ENCODE assay signal across 8 mouse cellular contexts in genomic region chr4:129877967-129878655, GRCm38 (mm10). TPM values are rescaled to one million over a fixed set of nuclear protein-coding genes. Genes with fewer than 3 reads are reported as not detected.
A peak's percentile ranks its signal among the peaks of the same experiment; 100 is the strongest.
DNase-seq lines count a peak whose midpoint lies in the region; ATAC-seq and TF ChIP-seq lines count a peak whose summit lies in the region.

No protein-coding gene starts in this region.

- ATAC-seq in heart, postnatal 0 days (ENCODE audit: insufficient read depth, low read depth) = no peak
- ATAC-seq in midbrain, embryonic 13.5 days = no peak

- H3K4me3 ChIP-seq in heart, postnatal 0 days (ENCODE audit: low read depth, low read length) = peak overlapping the region; percentile 39
- peak overlapping the region; percentile 51 for H3K4me3 ChIP-seq in embryonic facial prominence, embryonic 10.5 days
- H3K4me3 ChIP-seq in midbrain, embryonic 13.5 days (replicated peaks) = no peak overlapping the region

- no peaks in the 10 kb centered on the region for H3K36me3 ChIP-seq in heart, postnatal 0 days (replicated peaks; ENCODE audit: control insufficient read depth, insufficient read depth, low read length)
- no peaks in the 10 kb centered on the region for H3K36me3 ChIP-seq in embryonic facial prominence, embryonic 10.5 days (replicated peaks)
- no peaks in the 10 kb centered on the region for H3K36me3 ChIP-seq in midbrain, embryonic 13.5 days

- WGBS in heart, postnatal 0 days = 66% methylated on average over 11 of the region's 11 CpGs
- 65% methylated on average over 11 of the region's 11 CpGs for WGBS in embryonic facial prominence, embryonic 10.5 days
- WGBS in midbrain, embryonic 13.5 days = 65% methylated on average over 11 of the region's 11 CpGs

- no peak for DNase-seq in heart, postnatal 0 days (ENCODE audit: low spot score)
- DNase-seq in heart, adult 11 months = no peak
- no peak for DNase-seq in embryonic facial prominence, embryonic 10.5 days (ENCODE audit: low spot score)
- DNase-seq in kidney, adult 8-10 months = peak; percentile 55 to 69
- DNase-seq in ovary, adult 18-20 months (ENCODE audit: low spot score) = no peak
- no peak for DNase-seq in left cerebral cortex, postnatal 14 days (ENCODE audit: low spot score in 2 of 2)
- DNase-seq in layer of hippocampus, adult 11-12 months (ENCODE audit: low spot score) = no peak

- H3K9ac ChIP-seq in heart, postnatal 0 days (replicated peaks; ENCODE audit: low read depth, low read length) = peak overlapping the region; percentile 58; the same call in 1 of the 2 replicates
- no peak overlapping the region for H3K9ac ChIP-seq in midbrain, embryonic 13.5 days (replicated peaks)

- H3K27ac ChIP-seq in heart, postnatal 0 days (ENCODE audit: low read depth) = peak overlapping the region; percentile 88
- H3K27ac ChIP-seq in embryonic facial prominence, embryonic 10.5 days (replicated peaks) = peak overlapping the region; percentile 90
- H3K27ac ChIP-seq in midbrain, embryonic 13.5 days = peak overlapping the region; percentile 85

- H3K9me3 ChIP-seq in heart, postnatal 0 days (replicated peaks; ENCODE audit: control insufficient read depth, low read length) = no peaks in the 10 kb centered on the region
- H3K9me3 ChIP-seq in embryonic facial prominence, embryonic 10.5 days = no peaks in the 10 kb centered on the region
- H3K9me3 ChIP-seq in midbrain, embryonic 13.5 days = no peaks in the 10 kb centered on the region

- H3K4me1 ChIP-seq in heart, postnatal 0 days (ENCODE audit: control insufficient read depth, insufficient read depth) = peaks cover 15% of the 10 kb centered on the region
- H3K4me1 ChIP-seq in embryonic facial prominence, embryonic 10.5 days = peaks cover 66% of the 10 kb centered on the region
- H3K4me1 ChIP-seq in midbrain, embryonic 13.5 days (replicated peaks) = peaks cover 30% of the 10 kb centered on the region

- TF ChIP-seq CTCF in heart, postnatal 0 days (IDR thresholded peaks at IDR 0.05; ENCODE audit: low read depth) = no peak

- intact Hi-C loops in left cerebral cortex, postnatal 14 days (cut with DNase I) = no loop called here

- H3K4me2 ChIP-seq in heart, postnatal 0 days (ENCODE audit: low read depth, low read length) = peak overlapping the region; percentile 60
- peak overlapping the region; percentile 57 for H3K4me2 ChIP-seq in midbrain, embryonic 13.5 days (replicated peaks)

- no peak for TF ChIP-seq EP300 in heart, postnatal 0 days (IDR thresholded peaks at IDR 0.05; ENCODE audit: low read depth)

- no peaks in the 10 kb centered on the region for H3K27me3 ChIP-seq in heart, postnatal 0 days (ENCODE audit: control insufficient read depth, insufficient read depth, low read length)
- H3K27me3 ChIP-seq in embryonic facial prominence, embryonic 10.5 days (replicated peaks; ENCODE audit: low read depth, poor library complexity, severe bottlenecking) = no peaks in the 10 kb centered on the region
- no peaks in the 10 kb centered on the region for H3K27me3 ChIP-seq in midbrain, embryonic 13.5 days

RNA-seq across cellular contexts. Expression of gene Spocd1, which starts 50.9 kb away (rescaled TPM):
- total RNA-seq in heart, postnatal 0 days (2014; rRNA removed; ENCODE audit: low replicate concordance) = 0.70 TPM in 1 of 2 replicates, not detected in the other
- polyA plus RNA-seq in heart, postnatal 0 days (2015; fragmentation: Nextera tagmentation; extraction: Ambion mirVana) = 0.04 and 0.05 TPM in 2 replicates
- not detected in 2 replicates for polyA plus RNA-seq in embryonic facial prominence, embryonic 10.5 days (2016; fragmentation: Nextera tagmentation; extraction: Ambion mirVana)
- not detected in 2 replicates for polyA plus RNA-seq in midbrain, embryonic 13.5 days (2015; fragmentation: Nextera tagmentation; extraction: Ambion mirVana)
- total RNA-seq in left cerebral cortex, postnatal 14 days (2021) = under 1 TPM; 0.15 to 0.68 TPM

Comparison
In these comparisons a context has a peak if more than half of its experiments do, and no peak if none do; other contexts are left out.
1. DNase-seq: peak in kidney, adult 8-10 months (2 of 2); none in heart, postnatal 0 days (single experiment), heart, adult 11 months (single experiment), embryonic facial prominence, embryonic 10.5 days (single experiment), ovary, adult 18-20 months (single experiment), left cerebral cortex, postnatal 14 days (0 of 2) and layer of hippocampus, adult 11-12 months (single experiment).
2. Peak in every context shown above with its lines, with median percentiles within 50 percentile points of each other: H3K27ac ChIP-seq.